In genomic region chr9:68805776-68806175, GRCm38 (mm10) we compare ENCODE assay signal across 17 mouse cellular contexts.
A peak's percentile ranks its signal among the peaks of the same experiment; 100 is the strongest.
DNase-seq lines count a peak whose midpoint lies in the region; ATAC-seq and TF ChIP-seq lines count a peak whose summit lies in the region.
"Had no signal": no experiment of that assay in that cellular context is flagged by ENCODE, and none has a peak within 500 bp of the region (broad histone marks: within the 10 kb centered on the region; RNA-seq: fewer than 3 reads in every experiment).

No protein-coding gene starts in this region.

- H3K4me2 ChIP-seq in hindbrain, embryonic 14.5 days (replicated peaks) = no peak overlapping the region
- no peak overlapping the region for H3K4me2 ChIP-seq in hindbrain, embryonic 12.5 days (replicated peaks)
- H3K4me2 ChIP-seq in neural tube, embryonic 13.5 days = no peak overlapping the region
- H3K4me2 ChIP-seq in neural tube, embryonic 15.5 days = peak overlapping the region; percentile 11; the same call in 1 of the 2 replicates
- H3K4me2 ChIP-seq: embryonic facial prominence, embryonic 13.5 days; lung, embryonic 15.5 days had no signal

- DNase-seq in gastrocnemius, adult 2 months = no peak
- DNase-seq in gastrocnemius, postnatal 25 days = no peak
- no peak for DNase-seq in hindbrain, embryonic 14.5 days (ENCODE audit: low spot score)
- DNase-seq in neural tube, embryonic 10.5 days (ENCODE audit: extremely low spot score, low spot score) = no peak
- no peak for DNase-seq in testis, postnatal 10 days (ENCODE audit: low spot score)
- DNase-seq: adrenal gland, adult 2 months; cerebellum, adult 8-10 months; forebrain, postnatal 0 days; gastrocnemius, postnatal 36 days; right cerebral cortex, postnatal 4 days; thymus, adult 2 months had no signal

- no peak overlapping the region for H3K9ac ChIP-seq in hindbrain, embryonic 14.5 days
- H3K9ac ChIP-seq in hindbrain, embryonic 12.5 days = no peak overlapping the region
- H3K9ac ChIP-seq in neural tube, embryonic 13.5 days = no peak overlapping the region
- no peak overlapping the region for H3K9ac ChIP-seq in neural tube, embryonic 15.5 days (replicated peaks)
- H3K9ac ChIP-seq: embryonic facial prominence, embryonic 13.5 days; forebrain, postnatal 0 days; lung, embryonic 15.5 days had no signal

- WGBS in hindbrain, embryonic 14.5 days = 62% methylated on average over 5 of the region's 5 CpGs
- 50% methylated on average over 5 of the region's 5 CpGs for WGBS in hindbrain, embryonic 12.5 days
- WGBS in neural tube, embryonic 13.5 days = 15% methylated on average over 5 of the region's 5 CpGs
- WGBS in neural tube, embryonic 15.5 days = 14% methylated on average over 5 of the region's 5 CpGs

- no peak for ATAC-seq in hindbrain, embryonic 14.5 days (ENCODE audit: low FRiP score)
- ATAC-seq in hindbrain, embryonic 12.5 days (ENCODE audit: low FRiP score) = no peak
- peak; percentile 62 for ATAC-seq in neural tube, embryonic 13.5 days (ENCODE audit: low read depth)
- ATAC-seq in neural tube, embryonic 15.5 days (ENCODE audit: low FRiP score) = peak; percentile 82
- ATAC-seq: forebrain, postnatal 0 days had no signal

- intact Hi-C loops in gastrocnemius, adult 2 months (cut with DNase I) = no loop called here

- no peak overlapping the region for H3K4me3 ChIP-seq in gastrocnemius, adult 2 months
- H3K4me3 ChIP-seq in hindbrain, embryonic 14.5 days (replicated peaks; ENCODE audit: low read length) = no peak overlapping the region
- no peak overlapping the region for H3K4me3 ChIP-seq in hindbrain, embryonic 12.5 days
- H3K4me3 ChIP-seq in neural tube, embryonic 13.5 days = no peak overlapping the region
- no peak overlapping the region for H3K4me3 ChIP-seq in neural tube, embryonic 15.5 days (replicated peaks)
- H3K4me3 ChIP-seq: embryonic facial prominence, embryonic 13.5 days; left cerebral cortex, adult 2 months; lung, embryonic 15.5 days had no signal

- H3K27me3 ChIP-seq in hindbrain, embryonic 14.5 days (ENCODE audit: control insufficient read depth, insufficient read depth, low read length) = no peaks in the 10 kb centered on the region
- no peaks in the 10 kb centered on the region for H3K27me3 ChIP-seq in hindbrain, embryonic 12.5 days
- H3K27me3 ChIP-seq in neural tube, embryonic 13.5 days = no peaks in the 10 kb centered on the region
- no peaks in the 10 kb centered on the region for H3K27me3 ChIP-seq in neural tube, embryonic 15.5 days (replicated peaks)
- H3K27me3 ChIP-seq: lung, embryonic 15.5 days had no signal

- H3K36me3 ChIP-seq in hindbrain, embryonic 14.5 days (replicated peaks; ENCODE audit: control insufficient read depth, insufficient read depth) = no peaks in the 10 kb centered on the region
- H3K36me3 ChIP-seq in hindbrain, embryonic 12.5 days = no peaks in the 10 kb centered on the region
- no peaks in the 10 kb centered on the region for H3K36me3 ChIP-seq in neural tube, embryonic 13.5 days
- H3K36me3 ChIP-seq in neural tube, embryonic 15.5 days = no peaks in the 10 kb centered on the region
- H3K36me3 ChIP-seq: embryonic facial prominence, embryonic 13.5 days; lung, embryonic 15.5 days had no signal

- TF ChIP-seq CTCF in gastrocnemius, adult 2 months (IDR thresholded peaks at IDR 0.05) = no peak

- peak overlapping the region; percentile 91 for H3K27ac ChIP-seq in gastrocnemius, adult 2 months
- H3K27ac ChIP-seq in hindbrain, embryonic 14.5 days = 0 out of 2 replicates have a peak overlapping the region, but pooled peaks have one; percentile 21
- H3K27ac ChIP-seq in hindbrain, embryonic 12.5 days = no peak overlapping the region; the same call in 1 of the 2 replicates
- H3K27ac ChIP-seq in neural tube, embryonic 13.5 days (replicated peaks) = peak overlapping the region; percentile 68
- peak overlapping the region; percentile 57; the same call in 1 of the 2 replicates for H3K27ac ChIP-seq in neural tube, embryonic 15.5 days (replicated peaks)
- H3K27ac ChIP-seq: embryonic facial prominence, embryonic 13.5 days; left cerebral cortex, adult 2 months; lung, embryonic 15.5 days had no signal

- no peaks in the 10 kb centered on the region for H3K9me3 ChIP-seq in hindbrain, embryonic 14.5 days (ENCODE audit: control insufficient read depth, low read length)
- no peaks in the 10 kb centered on the region for H3K9me3 ChIP-seq in hindbrain, embryonic 12.5 days (replicated peaks)
- H3K9me3 ChIP-seq in neural tube, embryonic 13.5 days = no peaks in the 10 kb centered on the region
- H3K9me3 ChIP-seq in neural tube, embryonic 15.5 days (replicated peaks) = no peaks in the 10 kb centered on the region
- H3K9me3 ChIP-seq: embryonic facial prominence, embryonic 13.5 days; lung, embryonic 15.5 days had no signal

- peaks cover 6% of the 10 kb centered on the region; the same call in 1 of the 2 replicates for H3K4me1 ChIP-seq in hindbrain, embryonic 14.5 days (replicated peaks; ENCODE audit: control insufficient read depth, insufficient read depth, low read length)
- H3K4me1 ChIP-seq in hindbrain, embryonic 12.5 days = peaks cover 3% of the 10 kb centered on the region; the same call in 1 of the 2 replicates
- H3K4me1 ChIP-seq in neural tube, embryonic 13.5 days (replicated peaks) = peaks cover 32% of the 10 kb centered on the region
- peaks cover 28% of the 10 kb centered on the region for H3K4me1 ChIP-seq in neural tube, embryonic 15.5 days

Comparison
In these comparisons a context has a peak if more than half of its experiments do, and no peak if none do; other contexts are left out.
1. ATAC-seq: peak in neural tube, embryonic 13.5 days (single experiment) and neural tube, embryonic 15.5 days (single experiment); none in hindbrain, embryonic 14.5 days (single experiment) and hindbrain, embryonic 12.5 days (single experiment).